Mouse (Mus musculus) urinary bladder, postnatal 25 days (tissue): ENCODE data around the gene Olfr26.
"Not testable (repeated sequence)": the region's sequence is repeated elsewhere in the genome, so short reads cannot be mapped to it uniquely, and the experiment has no call there.

ENCODE experiments used
- DNase-seq: peaks from one replicate; pipeline ENCODE4 v3.0.0; 2022; ENCODE audit warnings: low spot score

Gene Olfr26

GRCm38 (mm10) chr9:38854760-38855159 lies at the start of gene Olfr26:
Gene Olfr26, plus strand, starts transcription at chr9:38855060.
- DNase-seq = no peak

- DNase-seq = no peak
These were observed 49.2 kb upstream of the Olfr26 start for GRCm38 (mm10) chr9:38805696-38806095.

GRCm38 (mm10) chr9:38814314-38814713 lies 40.5 kb upstream of the Olfr26 start, which contains the start of gene Olfr922:
Gene Olfr922, plus strand, starts transcription at chr9:38814614.
- DNase-seq = no peak

- DNase-seq = no peak
These were observed 39.3 kb upstream of the Olfr26 start for GRCm38 (mm10) chr9:38815458-38815986.

DNA sequence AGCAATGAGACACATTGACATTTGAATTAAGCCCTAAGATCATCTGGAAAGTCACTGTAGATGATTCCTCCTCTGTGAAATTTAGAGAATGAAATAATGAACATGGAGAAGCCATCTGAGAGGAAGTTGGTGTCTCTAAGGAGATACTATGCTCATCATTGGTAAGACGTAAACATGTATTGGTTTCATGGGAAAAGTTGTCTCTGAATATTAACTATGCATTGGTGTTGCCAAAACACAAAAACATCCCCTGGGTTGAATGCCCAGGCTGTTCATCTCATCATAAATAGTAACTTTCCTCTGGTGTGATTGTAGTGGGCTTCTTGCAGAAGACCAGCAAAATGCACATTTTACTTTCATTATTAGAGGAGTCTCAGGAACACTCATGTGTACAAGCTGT lies 28.6 kb upstream of the Olfr26 start, which contains the start of gene Olfr923:
Gene Olfr923, plus strand, starts transcription at position 301 of the 400 bp plus-strand sequence.
- DNase-seq = no peak

DNA sequence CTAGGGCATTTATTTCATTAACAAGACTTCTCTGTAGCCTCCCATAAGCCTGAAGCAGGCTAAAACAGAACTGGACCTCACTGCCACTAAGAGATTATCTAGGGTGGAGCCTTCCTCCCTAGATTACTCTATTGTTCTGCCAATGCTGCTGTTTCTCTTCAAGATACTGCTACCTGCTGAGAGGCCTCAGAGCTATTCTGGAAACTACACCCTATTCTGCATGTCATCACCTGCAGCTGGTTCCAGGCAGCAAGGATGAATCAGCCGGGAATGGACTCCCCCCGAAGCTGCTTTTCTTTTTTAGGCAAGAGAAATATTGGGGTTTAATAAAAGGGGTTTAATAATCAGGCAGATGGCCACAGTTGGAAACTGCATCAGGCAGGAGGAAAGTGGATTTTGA lies 21.8 kb upstream of the Olfr26 start:
- DNase-seq = no peak

DNA sequence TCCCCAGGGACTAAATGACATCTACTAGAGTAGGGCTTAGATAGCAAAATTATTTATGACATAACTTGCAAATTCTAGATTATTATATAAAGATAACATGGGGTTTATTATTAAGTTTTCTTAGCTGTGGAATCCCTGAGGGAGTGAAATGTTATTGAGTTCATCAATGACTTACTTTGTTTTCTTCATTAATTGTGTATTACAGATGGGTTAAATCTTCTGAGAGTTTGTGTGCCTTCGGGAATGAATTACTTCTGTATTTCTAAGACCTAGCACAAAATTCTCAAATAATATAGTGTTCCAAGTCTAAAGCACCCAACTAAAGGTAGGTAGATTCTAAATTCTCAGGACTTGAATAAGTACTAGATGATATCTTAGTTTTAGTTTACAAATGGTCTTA lies 10.7 kb upstream of the Olfr26 start, which contains the start of gene Olfr924:
Gene Olfr924, plus strand, starts transcription at position 301 of the 400 bp plus-strand sequence.
- no peak for DNase-seq

- not testable (repeated sequence) for DNase-seq
These were observed 20.0 kb downstream of the Olfr26 start for GRCm38 (mm10) chr9:38874880-38875279.

DNA sequence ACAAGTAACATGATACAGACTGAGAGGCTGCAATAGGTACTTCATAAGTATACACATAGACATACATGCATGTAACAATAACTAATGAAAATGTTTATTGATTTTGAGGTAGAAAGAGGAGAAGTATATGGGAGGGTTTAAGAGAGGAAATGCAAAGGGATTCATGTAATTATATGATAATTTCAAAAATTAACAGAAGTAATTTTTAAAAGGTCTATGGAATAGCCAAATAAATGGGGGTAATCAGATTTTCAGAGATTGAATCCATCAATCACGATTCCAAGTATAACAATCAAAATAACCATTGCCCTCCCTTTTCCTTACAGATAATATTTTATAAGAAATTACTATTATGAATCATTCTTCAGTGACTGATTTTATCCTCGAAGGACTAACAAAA lies 22.0 kb downstream of the Olfr26 start, which contains the start of gene Olfr926:
Gene Olfr926, plus strand, starts transcription at position 301 of the 400 bp plus-strand sequence.
- no peak for DNase-seq
